30 mouse cellular contexts compared by ENCODE assay signal in the genomic region with DNA sequence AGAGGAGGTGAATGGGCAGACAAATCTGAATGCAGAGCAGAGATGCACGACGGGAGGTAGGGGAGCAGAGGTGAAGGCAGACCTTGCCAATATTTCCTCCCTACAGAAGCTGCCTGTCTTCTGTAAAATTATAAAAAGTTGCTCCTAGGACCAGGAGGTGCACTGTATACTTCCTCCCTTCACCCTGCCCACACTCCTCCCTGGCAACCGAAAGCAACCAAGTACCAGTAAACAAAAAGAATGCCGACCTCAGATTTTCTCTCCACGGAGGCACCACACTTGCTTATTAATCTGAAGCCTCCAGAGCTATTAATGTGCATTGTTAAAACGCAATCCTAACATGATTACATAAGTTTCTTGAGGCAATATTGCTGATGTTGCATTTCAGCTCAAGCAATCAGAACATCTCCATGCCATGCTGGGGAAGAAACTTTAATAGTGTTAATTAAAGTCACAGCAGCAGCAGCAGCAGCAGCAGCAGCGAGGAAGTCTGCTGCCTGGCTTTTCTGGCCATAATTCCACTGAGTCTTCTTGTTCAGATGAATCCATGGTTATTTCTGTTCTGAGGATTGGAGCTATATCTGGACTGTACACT.
DNase-seq lines count a peak whose midpoint lies in the region; ATAC-seq and TF ChIP-seq lines count a peak whose summit lies in the region.
"Had no signal": no experiment of that assay in that cellular context is flagged by ENCODE, and none has a peak within 500 bp of the region (broad histone marks: within the 10 kb centered on the region; RNA-seq: fewer than 3 reads in every experiment).

No protein-coding gene starts in this region.

- no peak overlapping the region for H3K27ac ChIP-seq in forebrain, embryonic 16.5 days (ENCODE audit: low read length)
- no peak overlapping the region for H3K27ac ChIP-seq in forebrain, embryonic 10.5 days
- peak overlapping the region; percentile 44 for H3K27ac ChIP-seq in layer of hippocampus, adult 2 months
- H3K27ac ChIP-seq in ES-E14 (ENCODE audit: insufficient read depth, low read depth, low read length, poor library complexity, severe bottlenecking), result no peak overlapping the region
- no peak overlapping the region for H3K27ac ChIP-seq in hindbrain, embryonic 16.5 days (ENCODE audit: low read depth, low read length)
- H3K27ac ChIP-seq: embryonic facial prominence, embryonic 13.5 days; forebrain, embryonic 15.5 days; heart, embryonic 10.5 days; heart, embryonic 15.5 days; limb, embryonic 10.5 days; limb, embryonic 15.5 days; liver, embryonic 13.5 days; midbrain, embryonic 12.5 days had no signal

- DNase-seq in forebrain, embryonic 10.5 days (ENCODE audit: extremely low spot score, low spot score), result no peak
- no peak for DNase-seq in layer of hippocampus, adult 2 months (ENCODE audit: low spot score in 2 of 2)
- no peak for DNase-seq in layer of hippocampus, adult 9-11 months
- no peak for DNase-seq in ES-E14 (ENCODE audit: low read depth, low spot score)
- DNase-seq in adrenal gland, postnatal 36 days, result no peak
- no peak for DNase-seq in frontal cortex, postnatal 25 days (ENCODE audit: low spot score in 2 of 2)
- DNase-seq: adrenal gland, adult 2 months; cerebellum, adult 11-12 months; cerebellum, adult 9-11 months; gastrocnemius, postnatal 25 days; kidney, adult 11 months; kidney, postnatal 14 days; liver, embryonic 13.5 days; lung, adult 18-20 months; lung, postnatal 4 days; right cerebral cortex, postnatal 4 days; thymus, adult 2 months; thymus, postnatal 4 days had no signal

- no peak for TF ChIP-seq CTCF in layer of hippocampus, adult 2 months (conservative IDR thresholded peaks at IDR 0.05)

- H3K4me2 ChIP-seq in forebrain, embryonic 16.5 days (ENCODE audit: low read length), result 0 out of 2 replicates have a peak overlapping the region, but pooled peaks have one; percentile 8
- H3K4me2 ChIP-seq in hindbrain, embryonic 16.5 days (ENCODE audit: low read length), result peak overlapping the region; percentile 3; the same call in 1 of the 2 replicates
- H3K4me2 ChIP-seq: embryonic facial prominence, embryonic 13.5 days; forebrain, embryonic 15.5 days; heart, embryonic 15.5 days; limb, embryonic 15.5 days; liver, embryonic 13.5 days; midbrain, embryonic 12.5 days had no signal

- WGBS in forebrain, embryonic 16.5 days, result 30% methylated on average over 7 of the region's 7 CpGs
- 67% methylated on average over 7 of the region's 7 CpGs for WGBS in forebrain, embryonic 10.5 days
- WGBS in hindbrain, embryonic 16.5 days, result 28% methylated on average over 7 of the region's 7 CpGs

- H3K9me3 ChIP-seq in forebrain, embryonic 16.5 days (ENCODE audit: control insufficient read depth, low read length), result no peaks in the 10 kb centered on the region
- no peaks in the 10 kb centered on the region for H3K9me3 ChIP-seq in forebrain, embryonic 10.5 days
- no peaks in the 10 kb centered on the region for H3K9me3 ChIP-seq in ES-E14 (ENCODE audit: control insufficient read depth, insufficient read depth, low read depth, low read length)
- H3K9me3 ChIP-seq in hindbrain, embryonic 16.5 days (ENCODE audit: control insufficient read depth, low read length), result no peaks in the 10 kb centered on the region
- H3K9me3 ChIP-seq: embryonic facial prominence, embryonic 13.5 days; forebrain, embryonic 15.5 days; heart, embryonic 10.5 days; heart, embryonic 15.5 days; limb, embryonic 10.5 days; limb, embryonic 15.5 days; liver, embryonic 13.5 days; midbrain, embryonic 12.5 days had no signal

- no peak overlapping the region; the same call in 1 of the 2 replicates for H3K9ac ChIP-seq in forebrain, embryonic 16.5 days (replicated peaks; ENCODE audit: low read depth, low read length)
- H3K9ac ChIP-seq in ES-E14 (ENCODE audit: insufficient read depth, low read depth, low read length, poor library complexity, severe bottlenecking), result no peak overlapping the region
- no peak overlapping the region for H3K9ac ChIP-seq in hindbrain, embryonic 16.5 days (ENCODE audit: low read depth, low read length)
- H3K9ac ChIP-seq: embryonic facial prominence, embryonic 13.5 days; forebrain, embryonic 15.5 days; heart, embryonic 15.5 days; limb, embryonic 15.5 days; liver, embryonic 13.5 days; midbrain, embryonic 12.5 days had no signal

- in situ Hi-C loops in ES-E14 (cut with MboI; ENCODE audit: low sequenced_read_pairs in 2 of 2, unreplicated experiment in 2 of 2), result no loop called here

- ATAC-seq in forebrain, embryonic 16.5 days, result no peak
- ATAC-seq in hindbrain, embryonic 16.5 days, result peak; percentile 61
- ATAC-seq: forebrain, embryonic 15.5 days; lung, postnatal 0 days had no signal

- peaks cover 18% of the 10 kb centered on the region for H3K4me1 ChIP-seq in forebrain, embryonic 16.5 days (replicated peaks; ENCODE audit: control insufficient read depth, insufficient read depth, low read length)
- peaks cover 41% of the 10 kb centered on the region for H3K4me1 ChIP-seq in forebrain, embryonic 10.5 days
- H3K4me1 ChIP-seq in ES-E14 (ENCODE audit: control insufficient read depth in 2 of 2, insufficient read depth in 2 of 2, low read length in 2 of 2, poor library complexity in 1 of 2), result no peaks in the 10 kb centered on the region
- H3K4me1 ChIP-seq in hindbrain, embryonic 16.5 days (ENCODE audit: control insufficient read depth, insufficient read depth, low read depth, low read length), result peaks cover 5% of the 10 kb centered on the region; the same call in 1 of the 2 replicates
- H3K4me1 ChIP-seq: embryonic facial prominence, embryonic 13.5 days; heart, embryonic 10.5 days; heart, embryonic 15.5 days; limb, embryonic 10.5 days; limb, embryonic 15.5 days; liver, embryonic 13.5 days; megakaryocyte, embryonic 14.5 days had no signal

- H3K36me3 ChIP-seq in forebrain, embryonic 16.5 days (ENCODE audit: control insufficient read depth, insufficient read depth), result no peaks in the 10 kb centered on the region
- no peaks in the 10 kb centered on the region for H3K36me3 ChIP-seq in forebrain, embryonic 10.5 days (replicated peaks)
- H3K36me3 ChIP-seq in ES-E14 (ENCODE audit: control insufficient read depth, insufficient read depth, low read length, poor library complexity, severe bottlenecking), result no peaks in the 10 kb centered on the region
- no peaks in the 10 kb centered on the region for H3K36me3 ChIP-seq in hindbrain, embryonic 16.5 days (ENCODE audit: control insufficient read depth, insufficient read depth, low read length)
- H3K36me3 ChIP-seq: embryonic facial prominence, embryonic 13.5 days; forebrain, embryonic 15.5 days; heart, embryonic 10.5 days; heart, embryonic 15.5 days; limb, embryonic 10.5 days; limb, embryonic 15.5 days; liver, embryonic 13.5 days; midbrain, embryonic 12.5 days had no signal

- H3K27me3 ChIP-seq in forebrain, embryonic 16.5 days (replicated peaks; ENCODE audit: control insufficient read depth, insufficient read depth, low read length), result no peaks in the 10 kb centered on the region
- H3K27me3 ChIP-seq in forebrain, embryonic 10.5 days (ENCODE audit: poor library complexity, severe bottlenecking), result no peaks in the 10 kb centered on the region
- H3K27me3 ChIP-seq in hindbrain, embryonic 16.5 days (replicated peaks; ENCODE audit: control insufficient read depth, insufficient read depth, low read length), result no peaks in the 10 kb centered on the region
- H3K27me3 ChIP-seq: embryonic facial prominence, embryonic 13.5 days; forebrain, embryonic 15.5 days; heart, embryonic 15.5 days; limb, embryonic 15.5 days; liver, embryonic 13.5 days; megakaryocyte, embryonic 14.5 days had no signal

- no peak overlapping the region for H3K4me3 ChIP-seq in forebrain, embryonic 16.5 days (replicated peaks; ENCODE audit: low read length)
- H3K4me3 ChIP-seq in forebrain, embryonic 10.5 days, result no peak overlapping the region
- H3K4me3 ChIP-seq in layer of hippocampus, adult 2 months, result no peak overlapping the region
- H3K4me3 ChIP-seq in ES-E14 (ENCODE audit: insufficient read depth in 1 of 2, low read depth in 1 of 2, low read length in 2 of 2, poor library complexity in 1 of 2, severe bottlenecking in 1 of 2), result no peak overlapping the region
- no peak overlapping the region for H3K4me3 ChIP-seq in hindbrain, embryonic 16.5 days (ENCODE audit: low read length)
- H3K4me3 ChIP-seq: embryonic facial prominence, embryonic 13.5 days; erythroblast, embryonic 14.5 days; forebrain, embryonic 15.5 days; heart, embryonic 10.5 days; heart, embryonic 15.5 days; limb, embryonic 10.5 days; limb, embryonic 15.5 days; liver, embryonic 13.5 days; megakaryocyte, embryonic 14.5 days; midbrain, embryonic 12.5 days had no signal

TF ChIP-seq in ES-E14, 5 proteins besides CTCF, POLR2A, EP300 and RAD21:
- TF ChIP-seq CHD2 (IDR thresholded peaks at IDR 0.05; ENCODE audit: low read depth, low read length) (no peak), ZNF384 (IDR thresholded peaks at IDR 0.05; ENCODE audit: low read depth, low read length) (no peak), MAFK (IDR thresholded peaks at IDR 0.05; ENCODE audit: insufficient read depth, low read depth, low read length) (peak; percentile 56; the same call in 1 of the 2 replicates)
